Mouse (Mus musculus): ENCODE data around the gene Sox5. TPM values are rescaled to one million over a fixed set of nuclear protein-coding genes. Genes with fewer than 3 reads are reported as not detected.

The Sox5 gene
- total RNA-seq, 2 experiments from 2014 or later, result 1.4 to 1.5 TPM

- no peak for DNase-seq
- intact Hi-C loops (cut with DNase I), result no loop called here
Observed at GRCm38 (mm10) chr6:144454291-144455276, 327.2 kb downstream of the Sox5 start.

DNA sequence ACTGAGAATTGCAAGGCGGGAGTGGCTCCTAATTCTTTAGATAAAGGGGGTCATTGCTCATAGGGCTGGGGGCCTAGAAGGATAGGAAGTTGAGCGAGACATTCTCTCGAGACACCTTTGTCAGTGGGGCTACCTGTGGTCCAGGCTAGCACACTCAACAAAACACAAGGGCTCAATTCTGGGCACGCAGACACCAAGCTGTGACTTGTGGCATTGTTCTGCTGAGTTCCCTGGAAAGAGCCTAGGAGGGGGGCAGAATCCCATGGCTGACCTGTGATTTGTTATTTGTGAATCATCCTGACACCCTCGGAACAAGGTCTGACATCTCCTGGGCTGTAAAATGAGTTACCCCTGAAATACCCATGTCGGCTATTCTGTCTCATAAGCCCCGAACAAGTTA lies 328.2 kb downstream of the Sox5 start:
- intact Hi-C loops (cut with DNase I), result no loop called here
- DNase-seq, result no peak

- intact Hi-C loops (cut with DNase I), result no loop called here
Observed at GRCm38 (mm10) chr6:144453147-144453546, 328.6 kb downstream of the Sox5 start.

GRCm38 (mm10) chr6:144452200-144452977 lies 329.4 kb downstream of the Sox5 start:
- DNase-seq, result no peak
- intact Hi-C loops (cut with DNase I), result no loop called here

More at GRCm38 (mm10) chr6:144453147-144453546, 328.6 kb downstream of the Sox5 start:
- no peak for DNase-seq

- DNase-seq, result no peak
- intact Hi-C loops (cut with DNase I), result no loop called here
Observed at GRCm38 (mm10) chr6:144451631-144452030, 330.1 kb downstream of the Sox5 start.

DNA sequence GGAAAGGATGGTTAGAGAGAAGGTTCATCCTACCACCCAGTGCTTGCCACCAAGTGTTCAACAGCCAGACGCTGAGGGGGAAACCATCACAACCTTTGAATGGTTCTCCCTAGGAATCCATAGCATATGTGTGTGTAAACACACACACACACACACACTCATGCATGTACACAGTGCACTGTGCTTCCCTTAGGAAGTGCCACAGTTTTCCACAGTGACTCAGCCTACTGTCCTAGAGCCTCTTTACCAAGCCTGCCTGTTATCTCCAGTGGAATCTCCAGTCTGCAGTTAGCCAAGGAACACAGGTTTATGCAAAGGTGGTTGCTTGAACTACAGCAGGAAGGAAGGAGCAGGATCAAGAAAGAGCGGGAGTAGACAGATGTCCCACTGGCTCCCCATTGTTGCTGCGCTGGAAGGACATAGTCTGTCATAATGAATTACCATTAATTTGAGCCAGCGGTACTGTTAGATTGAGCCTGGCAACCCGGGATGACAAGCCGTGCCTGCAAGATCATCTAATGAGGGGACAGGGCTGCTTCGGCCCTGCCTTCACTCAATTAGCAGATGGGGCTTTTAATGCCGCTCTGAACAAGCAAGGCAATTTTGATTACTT lies 335.9 kb downstream of the Sox5 start:
- no peak for DNase-seq
- intact Hi-C loops (cut with DNase I), result no loop called here

DNA sequence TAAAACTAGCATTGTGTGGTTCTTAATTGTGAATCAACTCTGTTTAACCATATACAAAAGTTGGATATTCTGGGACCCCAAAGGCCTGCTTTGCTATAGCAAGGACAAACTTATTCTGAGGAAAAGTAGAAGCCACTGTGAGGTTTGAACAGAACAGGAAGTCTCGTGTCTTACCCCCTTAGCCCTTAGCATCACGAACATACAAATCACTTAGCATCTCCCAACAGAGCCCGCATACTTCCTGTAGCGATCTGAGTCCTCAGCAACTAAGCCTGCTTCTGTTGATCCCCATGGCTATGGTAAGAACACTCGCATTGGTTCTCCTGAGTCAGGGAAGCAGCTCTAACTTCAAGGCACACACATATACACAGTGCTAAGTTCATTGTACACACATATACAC lies 337.4 kb downstream of the Sox5 start:
- intact Hi-C loops (cut with DNase I), result no loop called here
- DNase-seq, result no peak

DNA sequence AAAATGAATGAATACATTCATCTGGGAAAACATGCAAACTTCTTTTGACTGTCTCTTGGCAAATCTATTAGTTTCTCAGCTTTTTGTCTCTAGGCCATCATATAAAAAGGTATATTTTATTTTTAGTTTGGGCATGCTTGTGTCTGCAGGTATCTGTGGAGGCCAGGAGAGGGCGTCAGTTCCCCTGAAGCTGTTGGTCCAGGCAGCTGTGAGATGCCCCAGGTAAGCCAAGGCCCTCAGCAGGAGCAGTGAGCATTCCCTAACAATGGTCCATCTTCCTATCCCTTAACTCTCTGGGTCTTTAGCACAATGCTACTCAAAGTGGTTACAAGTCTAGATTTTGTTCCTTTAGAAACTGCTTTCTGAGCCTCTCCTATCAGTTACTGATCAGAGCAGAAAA lies 338.1 kb downstream of the Sox5 start:
- no peak for DNase-seq
- intact Hi-C loops (cut with DNase I), result no loop called here

GRCm38 (mm10) chr6:144429276-144429675 lies 352.5 kb downstream of the Sox5 start:
- no peak for DNase-seq
- intact Hi-C loops (cut with DNase I), result no loop called here

DNA sequence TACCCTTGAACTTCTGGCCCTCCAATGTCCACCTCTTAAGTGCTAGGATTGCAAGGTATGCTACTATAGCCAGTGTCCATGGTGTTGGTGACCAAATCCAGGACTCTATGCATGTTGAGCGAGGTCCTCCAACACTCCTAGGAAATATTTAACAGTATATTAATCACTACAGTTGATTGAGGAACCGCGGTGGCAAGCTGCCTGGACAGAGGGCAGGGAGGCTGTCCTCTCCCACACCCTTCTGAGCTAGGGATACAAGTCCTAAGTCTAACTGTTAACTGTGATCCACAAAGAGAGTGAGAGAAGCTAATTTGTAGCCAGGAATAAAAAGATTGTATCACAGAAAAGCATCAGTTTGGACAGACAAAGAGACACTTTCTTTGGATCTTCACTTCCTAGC lies 373.7 kb downstream of the Sox5 start:
- intact Hi-C loops (cut with DNase I), result no loop called here
- DNase-seq, result no peak

GRCm38 (mm10) chr6:144398115-144398514 lies 383.7 kb downstream of the Sox5 start:
- DNase-seq, result no peak
- intact Hi-C loops (cut with DNase I), result no loop called here

GRCm38 (mm10) chr6:144393151-144393550 lies 388.6 kb downstream of the Sox5 start:
- no peak for DNase-seq
- intact Hi-C loops (cut with DNase I), result no loop called here

DNA sequence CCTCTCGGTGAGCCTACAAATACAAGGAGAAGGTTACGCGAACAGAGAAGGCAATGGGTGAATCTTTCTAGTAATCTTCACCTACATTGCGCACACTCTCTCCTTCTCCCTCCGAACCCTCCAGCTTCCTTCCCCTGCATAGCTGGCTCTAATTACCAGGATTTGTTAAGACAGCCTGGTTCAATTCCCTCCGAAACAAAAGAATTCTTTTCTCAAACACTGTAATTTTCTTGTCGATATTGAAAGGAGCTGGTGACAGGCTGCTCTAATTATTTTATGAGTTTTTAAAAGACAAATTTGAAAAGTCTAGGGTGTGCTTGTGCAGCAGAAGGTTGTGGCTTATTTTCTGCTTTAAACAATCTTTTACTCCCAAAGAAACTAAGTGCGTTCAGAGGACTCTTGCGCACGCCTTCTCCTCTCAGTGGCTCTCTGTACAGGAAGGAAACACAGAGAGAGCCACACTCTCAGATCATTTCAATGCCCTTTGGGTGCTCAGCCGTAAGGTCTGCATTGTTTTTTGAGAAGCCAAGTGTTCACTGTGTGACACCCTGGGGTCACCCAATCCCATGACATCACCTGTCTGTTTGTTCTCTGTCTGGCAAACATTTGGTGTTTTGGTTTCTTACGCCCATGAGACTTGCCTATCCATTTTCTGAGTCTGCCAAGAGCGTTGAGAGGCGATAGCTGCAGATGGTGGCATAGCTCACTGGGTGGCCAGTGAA lies 392.3 kb downstream of the Sox5 start:
- intact Hi-C loops (cut with DNase I), result no loop called here
- no peak for DNase-seq

DNA sequence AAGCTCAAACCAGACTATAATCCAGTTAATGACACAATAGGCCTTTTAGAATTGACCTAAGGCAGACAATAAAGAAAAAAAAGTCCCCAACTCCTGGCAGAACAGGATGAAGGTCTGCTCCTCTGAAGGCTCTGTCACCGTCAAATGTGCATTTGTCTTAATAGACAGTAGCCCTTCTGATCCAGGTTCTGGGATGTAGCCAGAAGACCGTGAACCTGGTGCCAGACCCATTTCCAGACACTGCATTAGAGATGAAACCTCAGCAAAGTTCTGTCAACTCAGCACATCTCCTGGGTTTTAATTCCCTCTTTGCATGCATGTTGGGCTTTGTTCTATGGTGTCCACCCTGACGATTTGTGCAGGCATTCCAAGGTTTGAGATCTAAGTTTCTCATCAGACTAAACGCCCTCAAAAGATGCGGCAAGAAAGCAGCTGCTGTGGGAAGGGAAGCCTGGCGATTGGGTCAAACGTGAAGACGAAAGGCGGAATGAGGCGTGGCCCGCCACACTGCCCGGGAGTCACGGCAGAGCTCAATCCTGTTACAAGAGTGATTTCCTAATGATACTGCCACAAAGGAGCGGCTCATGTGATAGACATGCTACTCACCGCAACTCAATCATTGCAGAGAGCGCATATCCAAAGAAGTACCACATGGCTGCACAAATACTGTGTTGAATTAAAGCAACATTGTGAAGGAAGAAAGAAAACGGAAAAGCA lies 394.1 kb downstream of the Sox5 start:
- intact Hi-C loops (cut with DNase I), result no loop called here
- DNase-seq, result no peak

DNA sequence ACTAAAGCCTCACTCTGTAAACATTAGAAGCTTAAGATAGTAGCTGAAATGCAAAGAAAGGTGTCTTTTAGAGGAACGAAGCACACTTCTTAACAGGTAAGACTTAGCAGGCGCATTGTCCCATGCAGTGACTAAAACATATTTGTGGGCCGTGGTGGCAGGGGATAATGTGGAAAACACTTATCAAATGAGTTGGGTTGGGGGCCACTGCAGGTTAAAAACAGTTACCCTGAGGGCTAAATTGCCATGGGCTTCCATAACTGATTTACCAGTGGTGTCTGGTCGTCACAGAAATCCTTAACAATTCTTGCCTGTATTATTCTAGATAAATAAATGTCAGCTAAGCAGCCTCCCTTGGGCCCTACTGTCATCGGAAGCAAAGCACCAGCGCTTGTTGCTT lies 401.1 kb downstream of the Sox5 start:
- intact Hi-C loops (cut with DNase I), result no loop called here
- no peak for DNase-seq

- DNase-seq, result no peak
- intact Hi-C loops (cut with DNase I), result no loop called here
Observed at GRCm38 (mm10) chr6:144380171-144380570, 401.6 kb downstream of the Sox5 start.

GRCm38 (mm10) chr6:144374810-144375209 lies 407.0 kb downstream of the Sox5 start:
- intact Hi-C loops (cut with DNase I), result no loop called here

DNA sequence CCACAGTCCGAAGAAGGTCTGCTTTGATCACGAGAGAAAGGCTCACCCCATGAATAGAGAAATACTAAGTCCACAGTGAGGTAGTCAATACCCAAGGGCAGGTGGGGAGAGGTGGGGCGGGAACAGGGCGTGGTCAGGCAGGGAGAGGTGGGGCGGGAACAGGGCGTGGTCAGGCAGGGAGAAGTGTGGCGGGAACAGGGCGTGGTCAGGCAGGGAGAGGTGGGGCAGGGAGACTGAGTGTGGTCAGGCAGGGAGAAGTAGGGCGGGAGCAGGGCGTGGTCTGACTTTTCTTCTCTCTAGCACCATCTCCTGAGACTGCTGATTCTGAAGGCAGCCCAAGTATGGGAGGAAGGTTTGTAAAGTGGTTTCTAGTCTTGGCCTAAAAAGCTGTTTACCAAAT lies 411.1 kb downstream of the Sox5 start:
- intact Hi-C loops (cut with DNase I), result no loop called here
- DNase-seq, result no peak

More at GRCm38 (mm10) chr6:144374810-144375209, 407.0 kb downstream of the Sox5 start:
- no peak for DNase-seq

DNA sequence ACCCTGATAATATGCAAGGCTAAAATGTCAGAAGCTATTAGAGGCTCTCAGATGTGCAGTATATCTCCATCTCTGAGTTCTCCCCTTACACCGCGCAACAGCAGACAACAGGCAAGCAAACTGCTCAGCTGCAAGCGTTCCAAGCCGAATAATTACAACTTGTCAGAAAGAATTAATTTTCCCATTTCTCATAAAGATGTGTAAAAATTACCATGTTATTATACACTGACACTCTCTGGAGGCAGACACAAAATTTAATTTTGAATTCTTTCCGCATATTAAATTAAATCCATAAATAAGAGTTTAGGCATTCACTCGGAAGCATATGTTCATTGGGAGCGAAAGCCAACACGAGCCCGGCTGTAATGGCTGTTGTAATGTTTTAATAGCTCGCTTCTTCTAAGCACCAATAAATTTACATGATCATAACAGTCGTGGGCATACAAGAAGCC lies 414.1 kb downstream of the Sox5 start:
- intact Hi-C loops (cut with DNase I), result no loop called here
- no peak for DNase-seq

All from gastrocnemius, postnatal 36 days (tissue).